Mouse (Mus musculus) Muller cell, postnatal 12 days (primary cell): ENCODE measurements at regions not wholly inside any gene's neighbourhood (a gene's known extent, or its start where the extent isn't known, plus 50 kb on each side); places are given as distances from the start of the nearest gene placed in this dataset.
A peak's percentile ranks its signal among the peaks of the same experiment; 100 is the strongest.

Experiments
- DNase-seq: peaks from one replicate; pipeline ENCODE4 v3.0.0-alpha.2; 2015; ENCODE audit errors: inconsistent ontology term

- DNase-seq, result no peak
Measured at GRCm38 (mm10) chr2:10307376-10307775, 62.9 kb upstream of the Sfmbt2 start.

- peak; percentile 46 for DNase-seq
Measured at GRCm38 (mm10) chr2:10309656-10310055, 60.7 kb upstream of the Sfmbt2 start.

- DNase-seq, result no peak
Measured at GRCm38 (mm10) chr2:10311719-10312118, 58.6 kb upstream of the Sfmbt2 start.

GRCm38 (mm10) chr2:10312398-10312797 lies 57.9 kb upstream of the Sfmbt2 start:
- DNase-seq, result no peak

- DNase-seq, result no peak
Measured at GRCm38 (mm10) chr2:10314251-10315243, 55.8 kb upstream of the Sfmbt2 start.

- no peak for DNase-seq
Measured at GRCm38 (mm10) chr2:10316347-10316746, 54.0 kb upstream of the Sfmbt2 start.

- no peak for DNase-seq
Measured at GRCm38 (mm10) chr2:10318166-10318768, 52.0 kb upstream of the Sfmbt2 start.
